Mouse (Mus musculus): ENCODE results near the gene Tshz2. TPM values are rescaled to one million over a fixed set of nuclear protein-coding genes. Genes with fewer than 3 reads are reported as not detected.

Tshz2 gene
- polyA plus RNA-seq, 1 experiment from 2014 or later = 16.1 TPM

GRCm38 (mm10) chr2:169722341-169722740, 89.5 kb downstream of the Tshz2 start:
- no peak for ATAC-seq (ENCODE audit: low FRiP score, low read depth)
- H3K9ac ChIP-seq = no peak overlapping the region
- no peaks in the 10 kb centered on the region for H3K36me3 ChIP-seq
- no peak overlapping the region for H3K27ac ChIP-seq
- H3K9me3 ChIP-seq = no peaks in the 10 kb centered on the region
- H3K4me1 ChIP-seq = peaks cover 22% of the 10 kb centered on the region
- H3K4me2 ChIP-seq (replicated peaks) = no peak overlapping the region
- 63% methylated on average over 6 of the region's 6 CpGs for WGBS
- no peaks in the 10 kb centered on the region for H3K27me3 ChIP-seq
- H3K4me3 ChIP-seq = no peak overlapping the region

GRCm38 (mm10) chr2:169723645-169724462, 91.0 kb downstream of the Tshz2 start:
- Histone ChIP-seq H3K4me3 (no peak overlapping the region), H3K9me3 (no peaks in the 10 kb centered on the region), H3K27me3 (no peaks in the 10 kb centered on the region), H3K4me2 (replicated peaks) (peak overlapping the region; percentile 47), H3K9ac (no peak overlapping the region), H3K4me1 (peaks cover 20% of the 10 kb centered on the region), H3K27ac (no peak overlapping the region), H3K36me3 (no peaks in the 10 kb centered on the region)
- 26% methylated on average over 24 of the region's 24 CpGs for WGBS
- no peak for ATAC-seq (ENCODE audit: low FRiP score, low read depth)

GRCm38 (mm10) chr2:169728651-169729280, 96.0 kb downstream of the Tshz2 start:
- H3K4me3 ChIP-seq = no peak overlapping the region
- H3K4me2 ChIP-seq (replicated peaks) = no peak overlapping the region
- H3K27ac ChIP-seq = no peak overlapping the region
- WGBS = 49% methylated on average over 16 of the region's 16 CpGs
- ATAC-seq (ENCODE audit: low FRiP score, low read depth) = no peak
- no peak overlapping the region for H3K9ac ChIP-seq
- H3K9me3 ChIP-seq = no peaks in the 10 kb centered on the region
- no peaks in the 10 kb centered on the region for H3K27me3 ChIP-seq
- H3K4me1 ChIP-seq = peaks cover 16% of the 10 kb centered on the region
- no peaks in the 10 kb centered on the region for H3K36me3 ChIP-seq

- no peaks in the 10 kb centered on the region for H3K27me3 ChIP-seq
- H3K4me2 ChIP-seq (replicated peaks) = no peak overlapping the region
- H3K9me3 ChIP-seq = no peaks in the 10 kb centered on the region
- H3K4me1 ChIP-seq = peaks cover 9% of the 10 kb centered on the region
- H3K27ac ChIP-seq = no peak overlapping the region
- no peak overlapping the region for H3K9ac ChIP-seq
- WGBS = 83% methylated on average over 7 of the region's 7 CpGs
- H3K36me3 ChIP-seq = no peaks in the 10 kb centered on the region
- H3K4me3 ChIP-seq = no peak overlapping the region
- no peak for ATAC-seq (ENCODE audit: low FRiP score, low read depth)
Measured at GRCm38 (mm10) chr2:169730551-169730996, 97.8 kb downstream of the Tshz2 start.

- Histone ChIP-seq H3K4me2 (replicated peaks) (no peak overlapping the region), H3K27ac (no peak overlapping the region), H3K9me3 (no peaks in the 10 kb centered on the region), H3K36me3 (no peaks in the 10 kb centered on the region), H3K4me3 (no peak overlapping the region), H3K4me1 (peaks cover 3% of the 10 kb centered on the region; the same call in 1 of the 2 replicates), H3K9ac (no peak overlapping the region), H3K27me3 (no peaks in the 10 kb centered on the region)
- 80% methylated on average over 7 of the region's 7 CpGs for WGBS
- ATAC-seq (ENCODE audit: low FRiP score, low read depth) = no peak
Measured at GRCm38 (mm10) chr2:169734053-169734452, 101.2 kb downstream of the Tshz2 start.

GRCm38 (mm10) chr2:169735475-169736406, 102.9 kb downstream of the Tshz2 start:
- Histone ChIP-seq H3K9ac (no peak overlapping the region), H3K9me3 (no peaks in the 10 kb centered on the region), H3K36me3 (no peaks in the 10 kb centered on the region), H3K4me3 (no peak overlapping the region), H3K27me3 (no peaks in the 10 kb centered on the region), H3K4me2 (replicated peaks) (0 out of 2 replicates have a peak overlapping the region, but pooled peaks have one; percentile 9), H3K4me1 (peaks cover 7% of the 10 kb centered on the region), H3K27ac (no peak overlapping the region)
- WGBS = 67% methylated on average over 26 of the region's 26 CpGs
- no peak for ATAC-seq (ENCODE audit: low FRiP score, low read depth)

- no peak overlapping the region for H3K4me3 ChIP-seq
- H3K27me3 ChIP-seq = no peaks in the 10 kb centered on the region
- H3K9me3 ChIP-seq = no peaks in the 10 kb centered on the region
- no peaks in the 10 kb centered on the region for H3K36me3 ChIP-seq
- peaks cover 14% of the 10 kb centered on the region for H3K4me1 ChIP-seq
- H3K4me2 ChIP-seq (replicated peaks) = no peak overlapping the region
- no peak overlapping the region for H3K27ac ChIP-seq
- ATAC-seq (ENCODE audit: low FRiP score, low read depth) = no peak
- WGBS = 48% methylated on average over 10 of the region's 10 CpGs
- H3K9ac ChIP-seq = no peak overlapping the region
Measured at GRCm38 (mm10) chr2:169740996-169741395, 108.2 kb downstream of the Tshz2 start.

- ATAC-seq (ENCODE audit: low FRiP score, low read depth) = no peak
- no peaks in the 10 kb centered on the region for H3K36me3 ChIP-seq
- peaks cover 23% of the 10 kb centered on the region for H3K4me1 ChIP-seq
- H3K4me2 ChIP-seq (replicated peaks) = no peak overlapping the region
- H3K27me3 ChIP-seq = no peaks in the 10 kb centered on the region
- H3K27ac ChIP-seq = no peak overlapping the region
- no peaks in the 10 kb centered on the region for H3K9me3 ChIP-seq
- WGBS = 90% methylated on average over 2 of the region's 2 CpGs
- no peak overlapping the region for H3K9ac ChIP-seq
- no peak overlapping the region for H3K4me3 ChIP-seq
Measured at GRCm38 (mm10) chr2:169742791-169743190, 110.0 kb downstream of the Tshz2 start.

- H3K4me1 ChIP-seq = peaks cover 23% of the 10 kb centered on the region
- no peaks in the 10 kb centered on the region for H3K27me3 ChIP-seq
- WGBS = 75% methylated on average over 6 of the region's 6 CpGs
- H3K36me3 ChIP-seq = no peaks in the 10 kb centered on the region
- no peak overlapping the region for H3K9ac ChIP-seq
- no peak overlapping the region for H3K4me3 ChIP-seq
- H3K4me2 ChIP-seq (replicated peaks) = no peak overlapping the region
- H3K27ac ChIP-seq = no peak overlapping the region
- no peaks in the 10 kb centered on the region for H3K9me3 ChIP-seq
- no peak for ATAC-seq (ENCODE audit: low FRiP score, low read depth)
Measured at GRCm38 (mm10) chr2:169743294-169743693, 110.5 kb downstream of the Tshz2 start.

- no peak overlapping the region for H3K27ac ChIP-seq
- no peaks in the 10 kb centered on the region for H3K36me3 ChIP-seq
- no peak overlapping the region for H3K9ac ChIP-seq
- 49% methylated on average over 4 of the region's 4 CpGs for WGBS
- H3K27me3 ChIP-seq = no peaks in the 10 kb centered on the region
- no peaks in the 10 kb centered on the region for H3K9me3 ChIP-seq
- no peak overlapping the region for H3K4me3 ChIP-seq
- H3K4me2 ChIP-seq (replicated peaks) = no peak overlapping the region
- peaks cover 23% of the 10 kb centered on the region for H3K4me1 ChIP-seq
- ATAC-seq (ENCODE audit: low FRiP score, low read depth) = no peak
Measured at GRCm38 (mm10) chr2:169743910-169744309, 111.1 kb downstream of the Tshz2 start.

GRCm38 (mm10) chr2:169747114-169747642, 114.4 kb downstream of the Tshz2 start:
- ATAC-seq (ENCODE audit: low FRiP score, low read depth) = no peak
- no peaks in the 10 kb centered on the region for H3K9me3 ChIP-seq
- peak overlapping the region; percentile 69 for H3K27ac ChIP-seq
- no peaks in the 10 kb centered on the region for H3K27me3 ChIP-seq
- no peaks in the 10 kb centered on the region for H3K36me3 ChIP-seq
- no peak overlapping the region for H3K4me3 ChIP-seq
- no peak overlapping the region for H3K9ac ChIP-seq
- no peak overlapping the region for H3K4me2 ChIP-seq (replicated peaks)
- WGBS = 21% methylated on average over 7 of the region's 7 CpGs
- peaks cover 43% of the 10 kb centered on the region for H3K4me1 ChIP-seq

Measured in limb, embryonic 13.5 days (tissue).